Mouse (Mus musculus): ENCODE measurements around the gene Hnrnph3. TPM values are rescaled to one million over a fixed set of nuclear protein-coding genes. Genes with fewer than 3 reads are reported as not detected.

The Hnrnph3 gene
- total RNA-seq, 2 experiments from 2014 or later: 64.9 to 75.4 TPM

DNA sequence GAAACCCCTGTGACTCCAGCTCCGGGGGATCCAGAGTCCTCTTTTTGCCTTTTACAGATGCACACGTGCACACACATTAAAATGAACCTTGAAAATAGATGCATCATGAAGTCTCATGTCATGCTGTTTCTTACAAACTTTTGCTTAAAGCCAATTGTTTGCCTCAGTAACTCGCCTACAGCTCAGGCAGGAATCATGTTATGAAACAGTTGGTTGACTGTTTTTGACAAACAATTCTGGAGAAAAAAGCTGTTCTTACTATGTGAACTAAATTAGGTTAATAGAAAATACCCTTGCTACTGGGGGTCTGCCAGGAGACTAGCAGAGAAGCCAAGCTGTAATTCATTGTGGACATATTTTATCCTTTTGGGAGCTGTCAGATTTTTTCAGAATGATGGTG is 8.9 kb upstream of the Hnrnph3 start:
- no peak for DNase-seq (ENCODE audit: low spot score in 2 of 2)

DNA sequence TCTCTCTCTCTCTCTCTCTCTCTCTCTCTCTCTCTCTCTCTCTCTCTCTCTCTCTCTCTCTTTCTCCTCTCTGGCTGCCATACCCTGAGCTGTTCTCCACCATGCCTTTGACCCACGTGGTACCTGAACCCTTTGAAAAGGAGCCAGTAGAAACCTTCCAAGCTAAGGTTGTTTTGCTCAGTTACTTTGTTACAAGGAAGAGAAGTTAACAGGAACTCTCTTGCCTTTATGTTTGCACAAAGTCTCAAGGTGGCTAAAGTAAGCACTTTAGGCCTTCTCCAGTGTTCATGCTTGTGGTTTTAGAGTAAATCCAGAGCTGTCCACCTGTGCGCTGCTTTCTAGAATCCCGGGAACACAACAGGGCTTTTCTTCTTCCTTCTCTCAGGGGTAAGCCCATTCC is 8.2 kb upstream of the Hnrnph3 start:
- no peak for DNase-seq (ENCODE audit: low spot score in 2 of 2)

DNA sequence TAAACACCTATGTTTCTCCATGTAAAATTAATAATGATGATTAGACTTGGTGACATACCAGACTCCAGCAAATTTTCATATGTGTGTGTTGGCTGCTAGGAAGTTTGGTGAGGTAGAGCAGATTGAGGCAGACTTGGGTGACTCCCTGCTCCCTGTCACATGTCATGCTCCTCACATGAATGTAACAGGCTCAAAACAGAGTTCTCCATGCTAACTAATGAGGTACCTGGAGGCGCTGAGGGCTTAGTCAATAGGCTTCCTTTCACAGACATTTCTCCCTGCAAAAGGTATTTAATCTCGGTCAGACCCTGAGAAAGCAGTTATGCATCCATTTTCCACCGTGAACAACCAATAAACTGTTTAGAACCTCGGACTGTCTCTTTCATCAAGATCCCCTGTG is 4.4 kb upstream of the Hnrnph3 start:
- DNase-seq (ENCODE audit: low spot score in 2 of 2): no peak

DNA sequence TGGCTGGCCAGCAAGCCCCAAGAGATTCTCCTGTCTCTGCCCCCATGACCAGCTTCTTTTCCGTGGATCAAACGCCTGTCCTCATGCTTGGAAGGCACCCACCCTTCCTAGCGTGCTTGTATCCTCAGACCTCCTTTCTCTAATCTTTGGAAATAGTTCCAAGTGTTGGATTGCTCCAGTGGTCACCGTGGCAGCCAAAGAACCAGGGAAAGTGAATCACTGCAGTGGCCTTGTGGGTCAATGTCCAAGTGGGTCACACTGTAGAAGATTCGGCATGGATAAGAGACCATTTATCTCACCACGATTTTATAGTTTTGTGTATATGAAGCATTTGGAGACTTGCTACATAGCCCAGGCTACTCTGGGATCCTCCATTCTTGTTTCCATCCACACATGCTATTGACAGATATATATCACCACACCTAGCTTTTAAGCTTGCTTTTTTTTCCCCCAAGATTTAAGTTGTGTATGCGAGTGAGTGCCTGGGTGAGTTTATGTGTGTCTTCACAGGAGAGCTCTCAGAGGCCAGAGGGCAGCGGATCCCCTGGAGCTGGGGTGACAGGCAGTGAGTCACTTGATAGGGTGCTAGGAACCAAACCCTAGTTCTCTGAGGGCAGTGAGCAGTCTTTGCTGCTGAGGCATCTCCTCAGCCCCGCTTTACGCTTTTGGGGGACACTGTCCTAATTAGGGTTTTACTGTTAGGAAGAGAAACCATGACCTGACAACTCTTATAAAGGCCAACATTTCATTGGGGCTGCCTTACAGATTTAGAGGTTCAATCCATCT is 3.6 kb upstream of the Hnrnph3 start:
- DNase-seq (ENCODE audit: low spot score in 2 of 2): no peak

DNA sequence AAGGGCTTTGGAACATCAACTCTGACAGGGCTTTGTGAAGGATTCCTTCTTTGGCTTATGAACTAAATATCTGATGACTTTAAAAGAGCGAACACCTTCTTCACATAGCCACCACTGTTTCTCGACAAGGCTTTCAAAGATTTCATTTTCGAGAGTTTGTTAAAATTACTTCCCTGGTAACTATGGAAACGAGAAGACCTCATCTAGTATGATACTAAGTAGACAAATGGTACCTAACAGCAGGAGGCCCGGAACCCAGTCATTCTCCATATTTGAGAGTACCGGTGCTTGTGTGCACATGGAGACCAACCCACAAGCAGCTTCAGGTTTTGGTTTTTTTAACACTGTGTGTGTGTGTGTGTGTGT is 2.8 kb upstream of the Hnrnph3 start:
- DNase-seq (ENCODE audit: low spot score in 2 of 2): no peak

DNA sequence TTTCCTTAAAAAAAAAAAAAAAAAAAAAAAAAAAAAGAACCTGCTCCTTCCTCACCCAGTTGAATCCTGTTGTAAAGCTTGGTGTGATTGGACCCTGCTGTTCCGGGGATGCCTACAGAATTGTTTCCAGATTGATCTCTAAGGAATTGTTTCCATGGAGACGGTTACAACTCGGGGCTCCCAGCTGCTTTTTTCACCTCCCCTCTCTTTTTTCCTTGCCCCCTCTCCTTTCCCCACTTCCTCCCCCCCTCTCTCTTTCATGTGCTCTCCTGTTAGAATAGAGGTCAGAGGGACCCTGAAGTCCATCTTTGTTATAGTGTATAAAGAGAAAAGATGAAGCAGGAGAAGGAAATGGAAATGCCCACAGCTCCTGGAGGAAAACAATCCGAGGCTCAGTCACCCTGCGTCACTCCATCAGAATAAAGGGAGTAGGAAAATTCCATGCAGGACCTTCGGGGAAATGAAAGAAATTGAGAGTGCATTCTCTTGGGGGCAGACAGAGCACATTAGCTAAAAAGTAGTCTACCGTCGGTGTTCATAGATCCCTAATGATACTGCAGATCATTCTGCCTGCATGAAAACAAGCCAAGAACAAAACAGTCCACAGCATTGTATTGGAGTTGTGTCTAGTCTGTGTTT is 2.3 kb upstream of the Hnrnph3 start:
- DNase-seq (ENCODE audit: low spot score in 2 of 2): no peak

DNA sequence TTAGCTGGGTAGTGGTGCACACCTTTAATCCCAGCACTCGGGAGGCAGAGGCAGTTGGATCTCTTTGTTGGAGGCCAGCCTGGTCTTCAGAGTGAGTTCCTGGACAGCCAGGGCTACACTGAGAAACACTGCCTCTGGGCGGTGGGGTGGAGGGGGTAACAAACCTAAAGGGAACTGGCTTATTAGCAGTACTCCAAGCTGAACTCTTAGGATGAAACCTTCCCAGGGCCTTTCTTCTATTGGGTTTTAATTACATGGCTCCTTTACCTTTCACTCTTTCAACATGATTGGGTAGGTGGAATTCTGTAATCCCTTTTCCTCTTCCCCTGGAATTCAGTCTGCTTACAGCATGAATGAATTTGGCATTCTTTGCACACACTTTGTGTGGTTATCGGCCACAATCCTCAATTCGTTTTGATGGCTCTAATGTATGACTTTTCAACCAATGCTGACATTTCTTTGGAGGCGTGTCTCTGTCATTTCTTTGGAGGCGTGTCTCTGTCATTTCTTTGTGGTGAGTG is 1.5 kb upstream of the Hnrnph3 start:
- no peak for DNase-seq (ENCODE audit: low spot score in 2 of 2)

DNA sequence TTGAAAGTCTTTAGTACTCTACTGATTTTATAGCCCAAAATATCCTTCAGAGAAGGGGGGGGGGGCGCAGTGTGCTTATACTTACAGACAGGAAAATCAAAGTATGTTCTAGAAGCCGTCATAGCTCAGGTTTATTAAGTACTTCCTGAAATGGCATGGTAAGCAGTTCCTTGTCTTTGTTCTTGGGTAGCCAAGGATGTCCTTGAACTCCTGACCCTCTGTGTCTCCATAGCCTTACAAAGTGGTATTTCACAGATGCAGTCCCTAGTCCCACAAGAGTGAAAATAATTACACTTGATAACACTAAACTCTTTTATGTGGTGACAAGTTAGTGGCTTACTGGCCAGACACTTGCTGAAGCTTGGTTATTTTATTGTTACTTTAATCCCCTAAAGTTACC is 999 bp upstream of the Hnrnph3 start:
- no peak for DNase-seq (ENCODE audit: low spot score in 2 of 2)

DNA sequence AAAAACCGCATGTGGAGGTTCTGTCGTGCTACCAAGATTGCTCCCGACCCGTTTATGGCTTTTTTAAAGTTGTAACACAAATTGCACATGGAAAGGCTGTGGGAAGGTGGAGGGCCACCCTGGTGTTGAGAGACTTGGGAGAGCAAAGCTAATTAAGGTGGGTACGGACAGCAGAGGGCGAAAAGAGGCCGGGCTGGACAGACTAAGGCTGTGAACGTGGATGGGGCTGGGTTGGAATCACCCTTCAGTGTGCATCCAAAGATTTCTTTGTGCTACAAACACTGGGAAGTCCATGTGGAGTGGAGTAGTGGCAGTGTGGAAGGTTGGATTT is 528 bp upstream of the Hnrnph3 start:
- DNase-seq (ENCODE audit: low spot score in 2 of 2): peak; percentile 12 to 26

DNA sequence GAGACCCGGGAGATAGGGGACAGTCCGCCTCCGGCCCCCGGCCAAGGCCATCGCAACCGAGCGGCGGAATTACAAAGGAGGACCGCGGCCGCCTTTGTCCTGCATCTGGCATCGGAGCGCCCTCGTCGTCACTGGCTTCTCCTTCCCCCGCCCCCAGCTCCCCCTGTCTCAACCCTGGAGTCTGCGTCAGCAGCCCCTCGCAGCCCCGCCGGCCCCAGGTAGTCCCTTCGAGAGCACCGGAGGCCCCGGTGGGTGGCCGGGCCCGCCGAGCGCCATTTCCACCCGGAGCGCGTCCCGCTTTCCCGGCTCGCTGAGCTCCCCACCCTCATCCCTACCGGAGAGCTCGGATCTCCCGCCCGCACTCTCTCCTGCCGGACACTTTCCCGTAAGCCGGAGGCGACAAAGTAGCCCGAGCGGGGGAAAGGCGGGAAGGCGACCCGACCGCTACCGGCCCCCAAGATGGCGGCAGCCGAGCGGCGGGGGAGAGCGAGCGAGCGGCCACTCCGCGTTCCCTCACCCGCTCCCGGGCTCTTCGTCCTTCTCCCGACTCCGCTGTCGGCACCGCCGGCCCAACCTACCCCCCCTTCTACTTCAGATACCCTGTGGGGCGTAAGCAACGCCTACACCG is 782 bp downstream of the Hnrnph3 start:
- peak; percentile 44 to 62 for DNase-seq (ENCODE audit: low spot score in 2 of 2)

DNA sequence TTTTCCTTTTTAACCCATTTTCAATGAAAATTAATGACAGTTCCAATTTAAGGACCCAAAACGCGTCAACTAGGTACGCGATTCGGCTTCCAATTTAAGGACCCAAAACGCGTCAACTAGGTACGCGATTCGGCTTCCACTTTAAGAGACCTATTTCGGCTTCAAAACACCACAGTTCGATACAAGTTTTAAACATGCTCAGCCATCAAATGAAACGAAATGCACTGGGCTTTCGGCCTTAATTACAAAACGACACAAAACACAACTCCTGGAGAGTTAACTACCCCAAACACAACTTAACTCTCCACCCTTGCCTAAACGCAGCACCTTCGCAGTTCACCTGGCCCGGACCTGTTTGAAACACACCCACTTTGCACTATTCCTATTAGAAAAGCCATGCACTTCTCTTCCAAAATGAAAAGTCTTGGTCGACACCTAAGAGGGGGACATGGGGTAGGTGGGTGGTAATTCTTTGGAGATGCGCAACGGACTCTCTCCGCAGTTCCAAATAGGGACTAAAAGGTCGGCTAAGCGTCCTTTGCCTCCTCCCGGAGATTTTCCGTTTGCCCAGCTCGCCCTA is 1.4 kb downstream of the Hnrnph3 start:
- no peak for DNase-seq (ENCODE audit: low spot score in 2 of 2)

DNA sequence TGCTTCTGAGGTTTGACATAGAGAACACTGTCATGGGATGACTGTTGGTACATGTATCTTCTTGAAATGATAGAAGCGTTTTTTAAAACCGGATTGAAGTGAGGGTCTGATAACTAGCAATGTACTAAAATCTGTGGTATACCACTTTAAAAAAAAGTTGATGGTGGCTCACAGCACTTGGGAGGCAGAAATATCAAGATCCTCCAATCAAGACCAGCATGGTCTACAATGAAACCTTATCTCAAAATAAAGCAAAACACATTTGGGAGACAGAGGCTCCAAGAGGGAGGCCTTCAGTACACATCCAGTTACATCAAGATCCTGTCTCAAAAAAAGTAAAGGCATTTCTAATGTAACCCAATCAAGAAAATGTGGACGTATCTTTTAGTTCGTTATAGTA is 2.3 kb downstream of the Hnrnph3 start:
- no peak for DNase-seq (ENCODE audit: low spot score in 2 of 2)

DNA sequence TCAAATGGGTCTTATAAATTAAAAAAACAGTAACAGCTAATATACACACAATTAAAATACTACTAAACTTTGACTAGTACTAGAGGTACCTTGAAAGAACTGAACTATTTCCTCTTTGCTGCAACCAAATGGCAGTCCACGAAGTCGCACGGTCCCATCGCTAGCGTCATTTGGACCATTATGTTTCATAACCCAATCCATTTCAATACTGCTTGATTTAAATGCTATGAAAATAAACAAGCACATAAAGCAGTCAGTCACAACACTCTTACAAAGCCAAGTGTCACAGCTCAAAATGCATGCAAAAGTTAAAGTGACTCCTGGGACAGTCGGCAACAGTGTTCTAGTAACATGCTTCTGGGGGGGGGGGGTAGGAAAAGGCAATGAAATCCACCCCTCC is 4.7 kb downstream of the Hnrnph3 start:
- DNase-seq (ENCODE audit: low spot score in 2 of 2): no peak

DNA sequence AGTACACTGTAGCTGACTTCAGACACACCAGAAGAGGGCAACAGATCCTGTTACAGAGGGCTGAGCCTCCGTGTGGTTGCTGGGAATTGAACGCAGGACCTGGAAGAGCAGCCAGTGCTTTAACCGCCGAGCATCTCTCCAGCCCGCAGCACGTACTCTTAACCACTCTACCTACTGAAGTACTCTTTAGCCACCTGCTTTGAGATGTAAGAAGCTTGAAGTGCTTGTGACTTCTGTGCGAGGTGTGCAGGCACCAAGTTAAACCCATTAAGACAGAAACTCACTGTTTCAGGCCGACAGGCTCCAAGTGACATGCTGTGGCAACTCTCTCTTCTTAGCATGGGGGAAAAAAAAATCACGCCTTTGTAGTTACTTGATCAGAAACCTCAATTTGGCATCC is 9.8 kb downstream of the Hnrnph3 start:
- DNase-seq (ENCODE audit: low spot score in 2 of 2): no peak

DNA sequence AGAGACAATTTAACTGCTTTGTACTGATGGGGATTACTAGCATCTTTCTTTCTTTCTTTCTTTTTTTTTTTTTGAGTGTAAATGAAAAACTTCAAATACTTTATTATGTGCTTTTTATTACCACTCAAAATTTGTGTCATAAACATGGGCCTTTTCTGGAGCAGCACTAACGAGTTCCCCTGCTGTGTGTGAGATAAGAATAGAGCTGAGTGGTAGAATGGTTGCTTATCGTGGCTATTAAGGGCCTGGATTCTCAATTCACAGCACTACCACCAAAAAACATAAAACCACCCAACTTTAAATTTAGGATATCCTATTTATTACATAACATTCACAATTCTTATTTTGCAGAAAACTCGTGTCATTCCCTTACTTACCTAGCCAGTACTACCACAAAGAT is 10.5 kb downstream of the Hnrnph3 start:
- no peak for DNase-seq (ENCODE audit: low spot score in 2 of 2)

DNA sequence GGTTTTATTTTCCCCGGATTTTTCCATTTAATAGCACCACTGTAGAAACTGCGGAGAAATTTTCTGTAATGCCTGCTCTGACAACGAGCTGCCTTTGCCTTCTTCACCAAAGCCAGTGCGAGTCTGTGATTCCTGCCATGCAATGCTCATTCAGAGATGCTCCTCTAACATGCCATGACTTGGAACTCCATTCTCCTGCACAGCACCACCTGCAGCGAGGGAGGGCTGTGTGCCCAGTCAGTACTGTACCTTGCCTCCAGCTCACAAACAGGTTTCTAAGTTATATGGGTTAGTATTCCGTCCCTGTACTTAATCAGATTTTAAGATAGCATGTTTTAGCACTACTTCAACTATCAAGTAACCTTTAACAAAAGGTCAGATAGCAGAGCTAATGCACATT is 12.5 kb downstream of the Hnrnph3 start:
- no peak for DNase-seq (ENCODE audit: low spot score in 2 of 2)

DNA sequence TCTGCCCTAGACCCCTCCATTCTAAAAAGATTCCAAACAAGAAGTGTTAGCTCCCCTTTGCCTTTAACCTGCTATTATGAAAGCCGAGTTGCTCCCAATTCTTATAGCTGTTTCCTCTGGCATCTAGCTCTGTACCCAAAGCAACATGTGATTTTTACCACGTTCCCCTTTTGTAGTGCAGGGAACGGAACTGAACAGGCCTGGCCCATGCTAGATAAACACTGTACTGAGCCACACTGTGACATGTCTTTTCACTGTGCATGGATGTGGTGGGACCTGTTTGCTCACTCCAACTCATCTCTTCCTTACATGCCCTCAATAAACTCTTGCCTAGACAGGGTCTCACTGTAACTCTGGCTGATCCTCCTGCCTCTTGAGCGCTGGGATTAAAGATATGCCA is 13.7 kb downstream of the Hnrnph3 start:
- DNase-seq (ENCODE audit: low spot score in 2 of 2): no peak

DNA sequence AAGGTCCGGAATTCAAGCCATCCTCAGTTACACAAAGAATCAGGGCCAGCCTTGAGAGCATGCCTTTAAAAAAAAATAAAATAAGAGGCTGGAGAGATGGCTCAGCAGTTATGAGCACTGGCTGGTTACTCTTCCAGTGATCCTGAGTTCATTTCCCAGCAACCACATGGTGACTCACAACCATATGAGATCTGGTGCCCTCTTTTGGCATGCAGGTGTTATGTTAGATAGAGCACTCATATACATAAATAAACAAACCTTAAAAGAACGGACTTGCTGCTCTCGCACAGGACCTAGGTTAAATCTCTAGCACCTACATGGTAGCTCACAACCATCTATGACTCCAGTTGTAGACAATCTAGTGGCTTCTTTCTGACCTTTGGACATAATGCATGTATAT is 15.8 kb downstream of the Hnrnph3 start:
- DNase-seq (ENCODE audit: low spot score in 2 of 2): no peak

DNA sequence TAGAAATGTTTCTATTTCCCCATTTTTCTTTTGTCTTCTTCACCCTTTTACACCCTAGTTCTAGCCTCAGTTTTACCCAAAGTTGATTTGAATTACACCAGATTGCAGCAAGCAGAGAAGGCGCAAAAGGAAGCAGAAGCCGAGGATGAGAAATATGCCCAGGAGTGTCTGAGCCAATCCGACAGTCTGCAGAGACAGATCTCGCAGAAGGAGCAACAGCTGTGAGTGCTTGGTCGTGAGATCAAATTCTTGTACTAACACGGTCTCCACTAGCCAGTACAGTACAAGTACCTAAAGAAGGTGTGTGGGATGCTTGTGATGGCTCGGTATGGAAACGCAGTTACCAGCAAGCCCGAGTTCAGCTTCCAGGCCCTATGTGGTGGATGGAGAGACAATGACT is 19.5 kb downstream of the Hnrnph3 start:
- no peak for DNase-seq (ENCODE audit: low spot score in 2 of 2)

DNA sequence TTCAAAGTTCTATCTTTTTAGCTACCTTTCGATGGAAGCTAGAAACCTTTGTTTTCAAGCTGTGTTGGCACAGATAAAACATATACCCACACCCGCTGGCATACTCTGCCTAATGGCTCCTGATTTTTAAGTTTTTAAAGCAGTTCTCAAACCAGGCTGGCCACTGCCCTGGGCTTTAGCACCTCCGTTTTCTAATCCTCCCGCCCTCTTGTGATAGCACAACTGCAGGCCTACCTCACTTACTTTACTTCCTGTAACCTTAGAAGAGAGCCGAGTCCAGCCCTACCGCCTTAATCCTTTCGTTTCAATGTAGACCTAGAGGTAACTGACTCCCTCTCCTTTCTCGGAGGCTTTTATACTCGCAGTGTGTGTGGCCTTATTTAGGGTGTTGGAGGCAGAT is 20.8 kb downstream of the Hnrnph3 start:
- no peak for DNase-seq (ENCODE audit: low spot score in 2 of 2)

DNA sequence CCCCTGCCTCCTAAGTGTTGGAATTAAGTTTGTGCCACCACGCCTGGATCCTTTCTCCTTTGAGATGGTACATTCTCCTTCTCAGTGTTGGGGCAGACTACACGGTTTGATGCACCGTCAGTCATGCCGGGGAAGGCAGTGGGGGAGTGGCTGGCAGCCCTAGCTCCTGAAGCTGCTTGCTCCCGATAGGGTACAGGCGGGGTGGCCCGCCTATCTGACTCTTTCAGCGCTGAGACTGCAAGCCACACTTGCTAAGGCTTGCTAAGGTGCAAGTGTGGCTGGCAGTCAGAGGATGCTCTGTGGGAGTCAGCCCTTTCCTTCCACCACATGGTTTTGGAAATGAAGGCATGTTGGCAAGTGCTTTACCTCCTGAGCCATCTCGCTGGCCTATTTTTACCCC is 23.4 kb downstream of the Hnrnph3 start:
- DNase-seq (ENCODE audit: low spot score in 2 of 2): no peak

DNA sequence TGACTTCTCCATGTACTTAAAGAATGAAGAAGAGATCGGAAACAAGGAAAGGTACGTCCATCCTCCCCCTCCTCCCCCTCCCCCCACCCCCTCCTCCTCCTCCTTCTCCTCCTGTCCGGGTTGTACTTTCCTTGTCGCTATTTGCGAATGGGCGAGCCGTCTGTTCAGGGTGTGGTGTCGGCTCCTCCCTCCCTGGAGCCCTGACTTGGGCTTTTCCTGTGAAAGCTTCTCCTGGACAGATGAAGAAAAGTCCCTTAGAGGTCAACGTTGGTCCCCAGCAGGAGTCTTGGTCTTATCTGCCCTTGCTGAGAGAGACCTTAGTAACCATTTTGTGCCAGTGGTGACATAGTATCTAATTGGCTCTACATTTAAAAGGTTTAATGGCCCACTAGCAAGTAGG is 30.0 kb downstream of the Hnrnph3 start:
- DNase-seq (ENCODE audit: low spot score in 2 of 2): no peak

Measured in adrenal gland, postnatal 4 days (tissue).